Mouse (Mus musculus): ENCODE measurements around the gene Gm17067.
A peak's percentile ranks its signal among the peaks of the same experiment; 100 is the strongest.
"Not testable (repeated sequence)": the region's sequence is repeated elsewhere in the genome, so short reads cannot be mapped to it uniquely, and the experiment has no call there.

Gene Gm17067

GRCm38 (mm10) chr7:42726917-42727316 is at the start of gene Gm17067:
Gene Gm17067, minus strand, starts transcription at chr7:42727017.
- DNase-seq: not testable (repeated sequence)

- no peak for DNase-seq
Measured at GRCm38 (mm10) chr7:42749836-42750235, 23.0 kb upstream of the Gm17067 start.

- no peak for DNase-seq
Measured at GRCm38 (mm10) chr7:42738536-42739210, 11.9 kb upstream of the Gm17067 start.

GRCm38 (mm10) chr7:42693251-42693650 is 33.6 kb downstream of the Gm17067 start:
- DNase-seq: peak; percentile 31

- peak; percentile 88 for DNase-seq
Measured at GRCm38 (mm10) chr7:42692362-42693158, 34.3 kb downstream of the Gm17067 start, which contains the start of gene Zfp975. Gene Zfp975, minus strand, starts transcription at chr7:42692742.

DNA sequence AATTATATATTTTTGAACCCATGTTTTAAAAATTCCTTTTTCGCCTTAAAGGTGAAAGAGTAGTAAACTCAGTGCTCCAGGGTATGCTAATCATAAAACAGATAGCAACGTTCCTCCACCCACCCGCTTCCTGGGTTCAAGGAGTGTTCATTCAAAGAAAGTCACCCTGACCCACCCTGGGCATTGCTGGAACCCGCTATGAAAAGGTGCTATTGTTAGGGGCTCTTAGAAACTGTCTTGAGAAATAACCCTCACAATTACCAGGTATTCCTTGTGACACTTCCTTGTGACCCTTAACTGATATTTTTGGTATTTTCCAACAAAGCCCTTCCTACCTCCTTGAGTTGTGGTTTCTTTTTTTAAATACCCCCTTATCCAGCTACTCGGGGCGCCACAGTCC is 46.7 kb downstream of the Gm17067 start:
- DNase-seq: not testable (repeated sequence)

GRCm38 (mm10) chr7:42679646-42680045 is 47.2 kb downstream of the Gm17067 start:
- not testable (repeated sequence) for DNase-seq

DNA sequence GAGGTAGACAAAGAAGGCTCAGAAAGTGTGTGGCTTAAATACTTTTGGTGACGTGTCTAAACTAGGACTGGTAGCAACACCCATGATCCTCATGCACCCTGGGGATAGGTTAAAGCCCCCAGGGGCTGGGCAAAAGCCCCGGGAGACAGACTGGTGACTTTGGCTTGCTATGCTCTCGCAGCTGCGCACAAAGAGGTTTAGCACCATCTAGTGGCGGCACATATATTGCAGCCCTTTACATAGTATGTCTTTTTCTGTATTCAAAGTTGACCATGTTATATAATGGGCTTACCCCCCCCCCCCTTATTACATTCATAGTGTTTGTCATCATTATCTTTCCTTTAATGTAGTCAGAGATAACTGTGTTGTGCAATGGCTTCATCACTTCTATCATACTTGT is 66.7 kb downstream of the Gm17067 start:
- DNase-seq: not testable (repeated sequence)
